Mouse (Mus musculus): Measurements from ENCODE around the gene Serpinb1b.

GRCm38 (mm10) chr13:33137717-33138116 lies 59.3 kb downstream of the Serpinb1b start:
- TF ChIP-seq CTCF (IDR thresholded peaks at IDR 0.05; ENCODE audit: borderline replicate concordance, extremely low read depth, insufficient read depth, insufficient read length) (no peak), POLR2A (IDR thresholded peaks at IDR 0.05; ENCODE audit: borderline replicate concordance, extremely low read depth, insufficient read depth, insufficient read length, poor library complexity, severe bottlenecking) (no peak)
